Mouse (Mus musculus): ENCODE data around the gene Ascc1.
A peak's percentile ranks its signal among the peaks of the same experiment; 100 is the strongest.
"Not testable (repeated sequence)": the region's sequence is repeated elsewhere in the genome, so short reads cannot be mapped to it uniquely, and the experiment has no call there.

The Ascc1 gene

GRCm38 (mm10) chr10:59977715-59978343, 24.8 kb upstream of the Ascc1 start:
- DNase-seq (ENCODE audit: low read depth, low spot score): no peak

GRCm38 (mm10) chr10:59978401-59978800, 24.2 kb upstream of the Ascc1 start:
- no peak for DNase-seq (ENCODE audit: low read depth, low spot score)

- DNase-seq (ENCODE audit: low read depth, low spot score): no peak
Observed at GRCm38 (mm10) chr10:59978873-59979743, 23.5 kb upstream of the Ascc1 start.

DNA sequence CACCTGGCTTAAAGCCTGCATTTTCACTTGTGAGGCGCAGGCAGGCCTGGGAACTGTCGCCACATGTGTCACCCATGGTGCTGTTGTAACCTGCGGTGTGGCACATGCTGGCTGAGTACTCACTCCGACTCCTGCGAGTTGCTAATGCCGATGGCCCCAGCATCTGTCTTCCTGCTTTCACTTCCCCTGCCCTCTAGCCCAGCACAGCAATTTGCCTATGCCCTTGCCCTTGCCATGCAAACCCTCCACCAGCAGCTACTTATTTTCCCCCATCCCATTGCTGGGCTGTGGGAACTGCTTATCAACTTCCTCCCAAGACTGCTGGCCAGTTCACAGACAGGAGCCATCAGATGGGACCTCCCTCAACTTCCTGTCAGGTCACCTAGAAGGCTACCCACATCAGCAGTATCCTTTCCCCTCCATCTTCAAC, 21.8 kb upstream of the Ascc1 start:
- peak; percentile 52 for DNase-seq (ENCODE audit: low read depth, low spot score)

DNA sequence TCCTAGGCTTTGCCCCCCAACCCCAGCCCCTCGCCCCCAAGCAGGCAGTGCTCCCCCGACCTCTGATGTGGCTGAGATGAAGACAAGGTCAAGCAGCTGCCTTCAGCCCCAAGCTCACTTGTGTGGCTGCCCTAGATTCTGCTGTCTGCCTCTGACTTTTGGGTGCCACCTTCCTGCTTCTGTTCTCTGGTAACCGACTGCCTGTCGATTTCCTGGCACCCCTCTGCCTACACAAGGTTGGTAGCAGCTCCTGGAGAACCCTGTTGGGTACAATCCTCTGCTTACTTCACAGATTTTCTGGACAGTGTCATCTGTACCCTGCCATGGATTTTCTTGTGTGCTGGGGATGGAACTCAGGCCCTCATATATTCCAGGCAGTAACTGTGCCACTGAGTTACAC, 21.3 kb upstream of the Ascc1 start:
- DNase-seq (ENCODE audit: low read depth, low spot score): peak; percentile 39

DNA sequence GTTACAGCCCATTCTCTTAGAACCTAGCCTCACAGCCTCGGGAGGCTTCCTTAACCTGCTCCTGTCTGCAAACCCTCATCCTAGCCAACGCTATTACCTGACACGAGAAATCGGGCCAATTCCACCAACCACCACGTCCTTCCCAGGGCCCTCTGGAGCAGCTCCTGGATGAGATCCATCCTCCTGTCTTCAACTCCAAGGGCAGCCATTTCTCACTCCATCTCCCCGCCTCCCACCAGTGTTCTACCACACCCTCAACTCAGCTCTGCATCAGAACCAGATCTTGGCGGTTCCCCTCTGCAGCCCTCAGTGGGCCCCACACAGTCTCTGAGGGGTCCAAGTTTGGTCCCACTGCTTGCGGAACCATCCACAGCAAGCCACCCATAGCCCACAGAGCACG, 20.8 kb upstream of the Ascc1 start:
- no peak for DNase-seq (ENCODE audit: low read depth, low spot score)

- no peak for DNase-seq (ENCODE audit: low read depth, low spot score)
Observed at GRCm38 (mm10) chr10:59982379-59982873, 20.2 kb upstream of the Ascc1 start.

DNA sequence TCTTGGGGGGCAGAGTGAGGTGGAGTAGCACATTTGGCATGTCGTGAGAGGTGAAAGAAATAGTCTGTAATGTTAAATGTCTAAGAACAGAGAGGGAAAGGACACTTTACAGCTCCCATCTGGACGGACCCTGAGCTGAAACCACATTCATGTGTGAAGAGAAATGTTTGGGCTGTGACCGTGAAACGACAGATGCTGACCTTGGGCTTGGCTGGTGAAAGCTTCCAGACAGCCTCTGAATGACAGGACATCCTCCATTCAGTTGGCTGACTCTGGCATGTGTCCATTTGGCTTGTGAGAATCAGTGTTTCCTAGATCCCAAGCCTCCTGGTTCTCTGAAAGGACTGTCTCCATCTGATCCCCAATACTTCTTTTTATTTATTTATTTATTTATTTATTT, 14.6 kb upstream of the Ascc1 start:
- DNase-seq (ENCODE audit: low read depth, low spot score): no peak

GRCm38 (mm10) chr10:59990393-59990792, 12.2 kb upstream of the Ascc1 start:
- no peak for DNase-seq (ENCODE audit: low read depth, low spot score)

DNA sequence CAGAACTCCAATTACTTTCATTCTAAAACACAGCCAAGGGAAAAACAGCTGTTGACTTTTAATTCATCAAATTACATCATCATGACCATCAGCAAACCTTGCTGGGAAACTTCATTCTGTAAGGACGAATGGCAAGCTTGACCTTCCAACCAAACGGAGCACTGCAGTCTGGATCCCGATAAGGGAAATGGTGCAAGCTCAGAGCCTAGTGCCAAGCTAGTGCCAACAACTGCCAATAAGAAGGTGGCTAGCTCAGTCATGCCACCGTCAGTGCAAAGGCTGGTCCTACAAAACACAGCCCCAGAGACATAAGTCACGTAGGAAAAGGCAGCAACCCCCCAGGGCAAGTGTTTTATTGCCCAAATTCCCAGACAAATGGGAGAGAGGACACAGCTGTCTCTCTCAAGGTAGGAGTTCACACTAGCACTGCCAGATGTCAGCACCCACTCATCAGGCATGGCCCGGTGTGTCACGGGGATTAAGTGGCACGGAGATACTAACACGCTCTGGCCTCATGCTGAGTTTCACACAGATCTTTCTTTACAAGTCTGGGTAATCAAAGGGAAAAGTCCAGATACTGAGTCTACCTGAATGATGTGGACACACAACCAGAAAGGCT, 11.2 kb upstream of the Ascc1 start:
- DNase-seq (ENCODE audit: low read depth, low spot score): no peak

GRCm38 (mm10) chr10:59992024-59992423, 10.6 kb upstream of the Ascc1 start:
- DNase-seq (ENCODE audit: low read depth, low spot score): no peak

DNA sequence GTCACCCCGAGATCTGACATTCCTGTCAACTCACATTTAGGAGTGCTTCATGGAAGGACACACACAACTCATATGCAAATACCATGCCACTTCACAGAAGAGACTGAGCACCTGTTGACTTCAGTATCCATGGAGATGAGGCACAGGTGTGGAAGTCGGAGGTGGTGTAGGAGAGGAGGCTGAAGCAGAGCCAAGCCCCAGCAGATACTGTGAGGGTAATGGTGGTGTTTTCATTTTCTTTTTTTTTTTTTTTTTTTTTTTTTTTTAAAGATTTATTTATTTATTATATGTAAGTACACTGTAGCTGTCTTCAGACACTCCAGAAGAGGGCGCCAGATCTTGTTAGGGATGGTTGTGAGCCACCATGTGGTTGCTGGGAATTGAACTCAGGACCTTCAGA, 8.8 kb upstream of the Ascc1 start:
- not testable (repeated sequence) for DNase-seq (ENCODE audit: low read depth, low spot score)

- no peak for DNase-seq (ENCODE audit: low read depth, low spot score)
Observed at GRCm38 (mm10) chr10:59995889-59996288, 6.7 kb upstream of the Ascc1 start.

- peak; percentile 77 for DNase-seq (ENCODE audit: low read depth, low spot score)
Observed at GRCm38 (mm10) chr10:59997591-59997990, 5.0 kb upstream of the Ascc1 start.

DNA sequence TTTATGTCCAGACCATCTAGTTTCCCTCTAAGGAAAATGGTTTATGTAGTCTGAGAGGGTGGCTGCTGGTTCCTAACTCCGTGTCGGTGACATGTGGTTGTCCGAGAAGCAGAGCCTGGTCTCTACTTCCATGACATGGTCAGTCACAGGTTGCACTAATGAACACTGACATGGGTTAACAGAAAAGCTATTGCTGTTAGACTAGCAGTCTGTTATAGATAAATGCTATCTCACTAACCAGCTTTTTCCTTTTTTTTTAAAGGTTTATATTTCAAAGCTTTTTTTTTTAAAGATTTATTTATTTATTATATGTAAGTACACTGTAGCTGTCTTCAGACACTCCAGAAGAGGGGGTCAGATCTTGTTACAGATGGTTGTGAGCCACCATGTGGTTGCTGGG, 3.5 kb upstream of the Ascc1 start:
- no peak for DNase-seq (ENCODE audit: low read depth, low spot score)

- DNase-seq (ENCODE audit: low read depth, low spot score): not testable (repeated sequence)
Observed at GRCm38 (mm10) chr10:60001663-60002062, 942 bp upstream of the Ascc1 start.

DNA sequence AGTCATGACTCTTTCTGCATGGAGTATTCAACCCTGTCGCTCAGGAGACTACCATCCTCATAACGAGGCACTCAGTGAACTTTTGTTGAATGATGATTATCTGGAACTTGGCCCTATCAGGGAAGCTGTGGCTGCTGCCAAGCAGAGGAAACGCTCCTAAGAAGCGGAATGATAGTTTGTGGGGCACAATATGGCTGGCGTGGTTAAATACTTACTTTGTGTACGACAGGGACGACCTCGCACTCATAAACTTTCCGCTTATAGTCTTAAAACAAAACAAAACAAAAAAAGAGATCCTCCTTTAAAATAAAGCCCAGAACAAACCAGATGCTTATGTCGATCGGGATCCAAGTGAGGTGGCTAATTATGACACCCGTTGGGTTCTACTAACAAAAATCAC, 402 bp upstream of the Ascc1 start:
- no peak for DNase-seq (ENCODE audit: low read depth, low spot score)

DNA sequence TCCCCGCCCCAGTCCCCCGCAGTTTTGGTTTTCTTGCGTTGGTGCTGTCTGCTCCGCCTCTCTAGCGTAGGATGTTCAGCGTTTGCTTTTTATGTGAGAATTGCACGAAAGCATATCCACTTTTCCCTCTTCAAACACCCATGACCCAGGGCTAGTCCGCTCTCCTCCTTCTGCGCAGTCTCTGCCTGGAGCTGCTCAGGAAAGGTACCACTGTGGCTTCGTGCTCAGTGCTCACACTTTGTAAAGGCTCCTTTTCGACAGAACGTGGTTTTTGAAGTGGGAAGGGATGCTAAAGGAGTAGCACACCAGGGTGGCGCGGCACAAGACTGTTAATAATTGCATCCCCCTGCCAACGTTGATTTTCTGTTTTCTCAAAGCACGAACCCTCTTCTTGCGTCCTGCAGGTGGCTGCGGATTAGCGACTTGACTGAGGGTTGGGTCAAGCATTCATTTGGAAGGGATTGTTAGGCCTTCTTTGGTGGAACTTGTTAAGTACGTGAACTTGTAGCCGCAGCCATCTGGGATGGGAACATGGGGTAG, 678 bp downstream of the Ascc1 start:
- DNase-seq (ENCODE audit: low read depth, low spot score): no peak

GRCm38 (mm10) chr10:60003847-60004246, 1.2 kb downstream of the Ascc1 start:
- DNase-seq (ENCODE audit: low read depth, low spot score): no peak

DNA sequence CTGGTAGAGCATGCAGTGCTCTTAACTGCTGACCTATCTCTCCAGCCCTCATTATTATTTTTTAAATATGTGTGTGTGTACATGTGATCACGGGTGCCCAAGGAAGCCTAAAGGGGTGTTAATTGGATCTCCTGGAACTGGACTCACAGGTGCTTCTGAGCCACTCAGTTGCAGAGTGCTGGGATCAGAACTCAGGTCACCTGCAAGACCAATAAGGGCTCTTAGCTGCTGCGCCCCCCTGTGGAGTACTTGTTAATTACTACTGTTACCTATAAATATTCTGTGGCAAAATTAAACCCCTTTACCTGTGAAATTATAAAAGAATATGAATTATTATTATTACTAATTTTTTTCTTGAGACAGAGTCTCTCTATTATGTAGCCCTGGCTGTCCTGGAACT, 2.7 kb downstream of the Ascc1 start:
- peak; percentile 58 for DNase-seq (ENCODE audit: low read depth, low spot score)

DNA sequence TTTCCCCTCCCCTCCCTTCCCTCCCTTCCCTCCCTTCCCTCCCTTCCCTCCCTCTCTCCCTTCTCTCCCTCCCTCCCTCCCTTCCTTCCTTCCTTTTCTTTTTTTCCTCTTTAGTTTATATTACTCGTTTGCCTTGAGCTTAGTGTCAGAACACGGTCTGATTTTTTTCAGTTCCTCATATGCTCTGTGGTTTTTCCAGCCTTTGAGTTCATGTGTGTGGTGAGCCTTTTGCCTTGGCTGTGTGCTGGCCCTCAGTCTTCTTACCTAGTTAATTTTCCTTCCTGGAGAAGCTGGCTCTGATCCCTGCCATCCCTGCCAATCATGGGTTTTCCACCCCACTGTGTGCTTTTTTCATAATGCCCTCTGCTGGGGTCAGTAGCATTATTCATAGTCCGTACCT, 6.5 kb downstream of the Ascc1 start:
- no peak for DNase-seq (ENCODE audit: low read depth, low spot score)

GRCm38 (mm10) chr10:60016223-60016622, 13.6 kb downstream of the Ascc1 start:
- DNase-seq (ENCODE audit: low read depth, low spot score): no peak

All from CD4-positive helper T cell, adult 2 months (primary cell).